ENCODE assay signal across 23 mouse cellular contexts in genomic region chr4:101236797-101237196, GRCm38 (mm10). TPM values are rescaled to one million over a fixed set of nuclear protein-coding genes. Genes with fewer than 3 reads are reported as not detected.
A peak's percentile ranks its signal among the peaks of the same experiment; 100 is the strongest.
DNase-seq lines count a peak whose midpoint lies in the region; ATAC-seq and TF ChIP-seq lines count a peak whose summit lies in the region.
"Had no signal": no experiment of that assay in that cellular context is flagged by ENCODE, and none has a peak within 500 bp of the region (broad histone marks: within the 10 kb centered on the region; RNA-seq: fewer than 3 reads in every experiment).

No protein-coding gene starts in this region.

- H3K36me3 ChIP-seq in heart, postnatal 0 days (replicated peaks; ENCODE audit: control insufficient read depth, insufficient read depth, low read length), result no peaks in the 10 kb centered on the region
- no peaks in the 10 kb centered on the region for H3K36me3 ChIP-seq in heart, embryonic 12.5 days
- no peaks in the 10 kb centered on the region for H3K36me3 ChIP-seq in C2C12 (ENCODE audit: control insufficient read depth, insufficient read depth)
- no peaks in the 10 kb centered on the region for H3K36me3 ChIP-seq in liver, embryonic 15.5 days (replicated peaks)
- H3K36me3 ChIP-seq: limb, embryonic 10.5 days; midbrain, embryonic 15.5 days; stomach, embryonic 15.5 days had no signal

- no peak overlapping the region for H3ac ChIP-seq in C2C12 (ENCODE audit: control insufficient read depth, insufficient read length, low read depth)

- no peaks in the 10 kb centered on the region for H3K27me3 ChIP-seq in heart, postnatal 0 days (ENCODE audit: control insufficient read depth, insufficient read depth, low read length)
- no peaks in the 10 kb centered on the region for H3K27me3 ChIP-seq in heart, embryonic 12.5 days (replicated peaks)
- H3K27me3 ChIP-seq in C2C12 (ENCODE audit: control insufficient read depth, insufficient read depth, insufficient read length), result no peaks in the 10 kb centered on the region
- no peaks in the 10 kb centered on the region for H3K27me3 ChIP-seq in liver, embryonic 15.5 days
- H3K27me3 ChIP-seq: megakaryocyte, embryonic 14.5 days; midbrain, embryonic 15.5 days; stomach, embryonic 15.5 days had no signal

- H3K4me3 ChIP-seq in heart, postnatal 0 days (ENCODE audit: low read depth, low read length), result no peak overlapping the region
- H3K4me3 ChIP-seq in heart, embryonic 12.5 days, result no peak overlapping the region
- H3K4me3 ChIP-seq in C2C12 (ENCODE audit: insufficient read depth, poor library complexity, severe bottlenecking), result no peak overlapping the region
- H3K4me3 ChIP-seq in liver, embryonic 15.5 days (replicated peaks), result no peak overlapping the region
- H3K4me3 ChIP-seq: left cerebral cortex, adult 2 months; limb, embryonic 10.5 days; megakaryocyte, embryonic 14.5 days; midbrain, embryonic 15.5 days; stomach, embryonic 15.5 days had no signal

- no peak for TF ChIP-seq CTCF in heart, postnatal 0 days (IDR thresholded peaks at IDR 0.05; ENCODE audit: low read depth)
- no peak for TF ChIP-seq CTCF in C2C12 (IDR thresholded peaks at IDR 0.05; ENCODE audit: control insufficient read depth, insufficient read depth, insufficient read length)

- peak; percentile 74 for ATAC-seq in heart, postnatal 0 days (ENCODE audit: insufficient read depth, low read depth)
- ATAC-seq in heart, embryonic 12.5 days (ENCODE audit: insufficient number of reproducible peaks, low FRiP score), result no peak
- peak; percentile 15 for ATAC-seq in CD4-positive, CD25-positive, alpha-beta regulatory T cell, adult 4 months
- ATAC-seq in liver, embryonic 15.5 days (ENCODE audit: insufficient read depth), result no peak
- ATAC-seq in erythroid progenitor cell, adult 5-6 weeks (replicated peaks; ENCODE audit: low FRiP score, poor library complexity, severe bottlenecking), result no peak
- ATAC-seq: forebrain, embryonic 16.5 days; intestine, embryonic 16.5 days; midbrain, embryonic 15.5 days had no signal

- peaks cover 65% of the 10 kb centered on the region for H3K79me2 ChIP-seq in C2C12 (ENCODE audit: control insufficient read depth, insufficient read depth)

- no peak overlapping the region for H3K9ac ChIP-seq in heart, postnatal 0 days (replicated peaks; ENCODE audit: low read depth, low read length)
- H3K9ac ChIP-seq in heart, embryonic 12.5 days, result no peak overlapping the region
- no peak overlapping the region for H3K9ac ChIP-seq in liver, embryonic 15.5 days
- H3K9ac ChIP-seq: hindbrain, embryonic 14.5 days; midbrain, embryonic 15.5 days; stomach, embryonic 15.5 days had no signal

- no peak for TF ChIP-seq EP300 in heart, postnatal 0 days (IDR thresholded peaks at IDR 0.05; ENCODE audit: low read depth)

- H3K79me3 ChIP-seq in C2C12 (ENCODE audit: low read depth), result peaks cover 16% of the 10 kb centered on the region

- DNase-seq in heart, postnatal 0 days (ENCODE audit: low spot score), result no peak
- no peak for DNase-seq in left cerebral cortex, adult 8-10 months (ENCODE audit: low spot score in 2 of 2)
- DNase-seq: adrenal gland, postnatal 25 days; cerebellum, adult 11 months; cerebellum, postnatal 14 days; kidney, postnatal 36 days; layer of hippocampus, adult 9-11 months; lung, postnatal 14 days; right cerebral cortex, postnatal 25 days; thymus, adult 18-20 months had no signal

- H3K27ac ChIP-seq in heart, postnatal 0 days (ENCODE audit: low read depth), result no peak overlapping the region
- no peak overlapping the region for H3K27ac ChIP-seq in heart, embryonic 12.5 days (ENCODE audit: poor library complexity, severe bottlenecking)
- H3K27ac ChIP-seq in liver, embryonic 15.5 days (replicated peaks), result 0 out of 2 replicates have a peak overlapping the region, but pooled peaks have one; percentile 14
- H3K27ac ChIP-seq: hindbrain, embryonic 14.5 days; left cerebral cortex, adult 2 months; limb, embryonic 10.5 days; midbrain, embryonic 15.5 days; stomach, embryonic 15.5 days had no signal

- WGBS in heart, postnatal 0 days, result 33% methylated on average over 6 of the region's 6 CpGs
- 51% methylated on average over 6 of the region's 6 CpGs for WGBS in heart, embryonic 12.5 days
- WGBS in liver, embryonic 15.5 days (ENCODE audit: insufficient replicate concordance), result 30% methylated on average over 6 of the region's 6 CpGs

- H3K9me3 ChIP-seq in heart, postnatal 0 days (replicated peaks; ENCODE audit: control insufficient read depth, low read length), result no peaks in the 10 kb centered on the region
- no peaks in the 10 kb centered on the region for H3K9me3 ChIP-seq in heart, embryonic 12.5 days (replicated peaks)
- no peaks in the 10 kb centered on the region for H3K9me3 ChIP-seq in liver, embryonic 15.5 days (replicated peaks)
- H3K9me3 ChIP-seq: limb, embryonic 10.5 days; megakaryocyte, embryonic 14.5 days; midbrain, embryonic 15.5 days; stomach, embryonic 15.5 days had no signal

- no peak overlapping the region for H3K4me2 ChIP-seq in heart, postnatal 0 days (ENCODE audit: low read depth, low read length)
- no peak overlapping the region for H3K4me2 ChIP-seq in heart, embryonic 12.5 days
- H3K4me2 ChIP-seq in liver, embryonic 15.5 days, result no peak overlapping the region
- H3K4me2 ChIP-seq: hindbrain, embryonic 14.5 days; midbrain, embryonic 15.5 days; stomach, embryonic 15.5 days had no signal

- peaks cover 24% of the 10 kb centered on the region for H3K4me1 ChIP-seq in heart, postnatal 0 days (ENCODE audit: control insufficient read depth, insufficient read depth)
- H3K4me1 ChIP-seq in heart, embryonic 12.5 days (replicated peaks), result peaks cover 27% of the 10 kb centered on the region
- H3K4me1 ChIP-seq in liver, embryonic 15.5 days (replicated peaks), result peaks cover 76% of the 10 kb centered on the region
- H3K4me1 ChIP-seq: midbrain, embryonic 15.5 days had no signal

TF ChIP-seq in C2C12, 6 proteins besides CTCF, POLR2A, EP300 and RAD21:
- no peak for TF ChIP-seq MYOG (IDR thresholded peaks at IDR 0.05; ENCODE audit: control insufficient read depth, extremely low read depth, insufficient read length)
- peak; percentile 84 for TF ChIP-seq MYOD1 (IDR thresholded peaks at IDR 0.05; ENCODE audit: control insufficient read depth, insufficient read length, low read depth)

RNA-seq across cellular contexts. Expression of gene Jak1, which starts 28.3 kb away (rescaled TPM):
- 37.4 and 44.2 TPM in 2 replicates for total RNA-seq in heart, postnatal 0 days (2014; rRNA removed; ENCODE audit: low replicate concordance)
- 55.1 and 63.4 TPM in 2 replicates for polyA plus RNA-seq in heart, postnatal 0 days (2015; fragmentation: Nextera tagmentation; extraction: Ambion mirVana)
- 69.1 and 77.0 TPM in 2 replicates for polyA plus RNA-seq in heart, embryonic 12.5 days (2016; fragmentation: Nextera tagmentation; extraction: Ambion mirVana)
- 26.1 TPM for polyA plus RNA-seq in C2C12 (2012; fragmentation: generic; extraction: Trizol)
- 100 to 1,000 TPM; 369 to 445 TPM for polyA plus RNA-seq in CD4-positive, CD25-positive, alpha-beta regulatory T cell, adult 4 months (2017; shearing (Covaris generic))
- polyA plus RNA-seq in liver, embryonic 15.5 days (2015; fragmentation: Nextera tagmentation; extraction: Ambion mirVana), result 42.4 and 44.7 TPM in 2 replicates
- total RNA-seq in erythroid progenitor cell, adult 5-6 weeks (2015; ENCODE audit: low replicate concordance), result 70.0 and 82.9 TPM in 2 replicates
- total RNA-seq in erythroid progenitor cell, adult 5-6 weeks (2017; ENCODE audit: low replicate concordance), result 78.2 and 87.5 TPM in 2 replicates
- 100 to 1,000 TPM; 114 to 122 (median 117) TPM for total RNA-seq in left cerebral cortex, adult 8-10 months (2022)

Comparison
In these comparisons a context has a peak if more than half of its experiments do, and no peak if none do; other contexts are left out.
1. ATAC-seq: peak in heart, postnatal 0 days (single experiment) and CD4-positive, CD25-positive, alpha-beta regulatory T cell, adult 4 months (single experiment); none in heart, embryonic 12.5 days (single experiment), liver, embryonic 15.5 days (single experiment) and erythroid progenitor cell, adult 5-6 weeks (single experiment).